Mouse (Mus musculus): ENCODE measurements around the gene Wars2. TPM values are rescaled to one million over a fixed set of nuclear protein-coding genes. Genes with fewer than 3 reads are reported as not detected.

The Wars2 gene
- polyA plus RNA-seq, 1 experiment: 0.36 TPM

GRCm38 (mm10) chr3:99253092-99253488, 112.2 kb downstream of the Wars2 start:
- TF ChIP-seq GATA1 (IDR thresholded peaks at IDR 0.05; ENCODE audit: borderline replicate concordance, low read length) (no peak), FLI1 (IDR thresholded peaks at IDR 0.05; ENCODE audit: low read length) (no peak)
- Histone ChIP-seq H3K9me3 (peaks cover 15% of the 10 kb centered on the region; the same call in 1 of the 2 replicates), H3K27me3 (replicated peaks) (peaks cover 99% of the 10 kb centered on the region), H3K4me1 (peaks cover 39% of the 10 kb centered on the region), H3K36me3 (replicated peaks; ENCODE audit: low read length) (no peaks in the 10 kb centered on the region), H3K4me3 (replicated peaks) (peak overlapping the region; percentile 79)

GRCm38 (mm10) chr3:99253497-99254451, 112.9 kb downstream of the Wars2 start:
- Histone ChIP-seq H3K27me3 (replicated peaks) (peaks cover 99% of the 10 kb centered on the region), H3K36me3 (replicated peaks; ENCODE audit: low read length) (no peaks in the 10 kb centered on the region), H3K9me3 (peaks cover 18% of the 10 kb centered on the region; the same call in 1 of the 2 replicates), H3K4me1 (peaks cover 33% of the 10 kb centered on the region), H3K4me3 (replicated peaks) (peak overlapping the region; percentile 91)
- TF ChIP-seq FLI1 (IDR thresholded peaks at IDR 0.05; ENCODE audit: low read length) (no peak), GATA1 (IDR thresholded peaks at IDR 0.05; ENCODE audit: borderline replicate concordance, low read length) (no peak)

- H3K36me3 ChIP-seq (replicated peaks; ENCODE audit: low read length): no peaks in the 10 kb centered on the region
These were observed 113.8 kb downstream of the Wars2 start for GRCm38 (mm10) chr3:99254559-99255151.

GRCm38 (mm10) chr3:99255411-99256365, 114.8 kb downstream of the Wars2 start:
- H3K4me3 ChIP-seq (replicated peaks): no peak overlapping the region
- no peak for TF ChIP-seq FLI1 (IDR thresholded peaks at IDR 0.05; ENCODE audit: low read length)
- TF ChIP-seq GATA1 (IDR thresholded peaks at IDR 0.05; ENCODE audit: borderline replicate concordance, low read length): no peak
- peaks cover 94% of the 10 kb centered on the region for H3K27me3 ChIP-seq (replicated peaks)

More at GRCm38 (mm10) chr3:99254559-99255151, 113.8 kb downstream of the Wars2 start:
- peak overlapping the region; percentile 67 for H3K4me3 ChIP-seq (replicated peaks)
- peaks cover 26% of the 10 kb centered on the region for H3K4me1 ChIP-seq
- H3K9me3 ChIP-seq: peaks cover 18% of the 10 kb centered on the region; the same call in 1 of the 2 replicates
- TF ChIP-seq FLI1 (IDR thresholded peaks at IDR 0.05; ENCODE audit: low read length) (no peak), GATA1 (IDR thresholded peaks at IDR 0.05; ENCODE audit: borderline replicate concordance, low read length) (no peak)
- peaks cover 97% of the 10 kb centered on the region for H3K27me3 ChIP-seq (replicated peaks)

GRCm38 (mm10) chr3:99256366-99256750, 115.5 kb downstream of the Wars2 start:
- TF ChIP-seq FLI1 (IDR thresholded peaks at IDR 0.05; ENCODE audit: low read length) (no peak), GATA1 (IDR thresholded peaks at IDR 0.05; ENCODE audit: borderline replicate concordance, low read length) (no peak)
- Histone ChIP-seq H3K4me3 (replicated peaks) (no peak overlapping the region), H3K36me3 (replicated peaks; ENCODE audit: low read length) (no peaks in the 10 kb centered on the region), H3K27me3 (replicated peaks) (peaks cover 93% of the 10 kb centered on the region), H3K4me1 (peaks cover 26% of the 10 kb centered on the region), H3K9me3 (peaks cover 21% of the 10 kb centered on the region)

More at GRCm38 (mm10) chr3:99255411-99256365, 114.8 kb downstream of the Wars2 start:
- peaks cover 26% of the 10 kb centered on the region for H3K4me1 ChIP-seq
- peaks cover 18% of the 10 kb centered on the region; the same call in 1 of the 2 replicates for H3K9me3 ChIP-seq
- H3K36me3 ChIP-seq (replicated peaks; ENCODE audit: low read length): no peaks in the 10 kb centered on the region

GRCm38 (mm10) chr3:99256766-99257165, 115.9 kb downstream of the Wars2 start:
- Histone ChIP-seq H3K4me1 (peaks cover 26% of the 10 kb centered on the region), H3K9me3 (peaks cover 22% of the 10 kb centered on the region), H3K27me3 (replicated peaks) (peaks cover 93% of the 10 kb centered on the region), H3K4me3 (replicated peaks) (no peak overlapping the region), H3K36me3 (replicated peaks; ENCODE audit: low read length) (no peaks in the 10 kb centered on the region)
- no peak for TF ChIP-seq GATA1 (IDR thresholded peaks at IDR 0.05; ENCODE audit: borderline replicate concordance, low read length)
- TF ChIP-seq FLI1 (IDR thresholded peaks at IDR 0.05; ENCODE audit: low read length): no peak

GRCm38 (mm10) chr3:99257586-99258577, 117.0 kb downstream of the Wars2 start:
- Histone ChIP-seq H3K9me3 (peaks cover 22% of the 10 kb centered on the region), H3K27me3 (replicated peaks) (peaks cover 94% of the 10 kb centered on the region), H3K4me1 (peaks cover 25% of the 10 kb centered on the region), H3K36me3 (replicated peaks; ENCODE audit: low read length) (no peaks in the 10 kb centered on the region), H3K4me3 (replicated peaks) (no peak overlapping the region)
- no peak for TF ChIP-seq GATA1 (IDR thresholded peaks at IDR 0.05; ENCODE audit: borderline replicate concordance, low read length)

- peaks cover 85% of the 10 kb centered on the region for H3K27me3 ChIP-seq (replicated peaks)
- no peak overlapping the region for H3K4me3 ChIP-seq (replicated peaks)
- TF ChIP-seq GATA1 (IDR thresholded peaks at IDR 0.05; ENCODE audit: borderline replicate concordance, low read length) (no peak), FLI1 (IDR thresholded peaks at IDR 0.05; ENCODE audit: low read length) (no peak)
- H3K9me3 ChIP-seq: peaks cover 20% of the 10 kb centered on the region
- H3K36me3 ChIP-seq (replicated peaks; ENCODE audit: low read length): no peaks in the 10 kb centered on the region
- H3K4me1 ChIP-seq: peaks cover 14% of the 10 kb centered on the region
These were observed 118.9 kb downstream of the Wars2 start for GRCm38 (mm10) chr3:99259741-99260270.
